Mouse (Mus musculus): Measurements from ENCODE around the gene Iah1.
A peak's percentile ranks its signal among the peaks of the same experiment; 100 is the strongest.

GRCm38 (mm10) chr12:21318143-21318895, 2.1 kb downstream of the Iah1 start:
- TF ChIP-seq CTCF (IDR thresholded peaks at IDR 0.05; ENCODE audit: low read depth) (peak; percentile 87), EP300 (IDR thresholded peaks at IDR 0.05; ENCODE audit: low read depth) (no peak)

Measured in liver, postnatal 0 days (tissue).